Mouse (Mus musculus) spleen, adult 2 months (tissue): ENCODE measurements around the gene Anapc15.

ENCODE experiments used
- CTCF ChIP-seq: fragments of 200-500 bp; IDR thresholded peaks from 2 replicates; pipeline ENCODE4 v1.5.1; 2011; ENCODE audit warnings: mild to moderate bottlenecking, inconsistent platforms; ENCODE audit not compliant: insufficient read depth, insufficient read length, insufficient replicate concordance; ENCODE audit errors: extremely low read depth
- POLR2A ChIP-seq: fragments of 200-500 bp; IDR thresholded peaks from 2 replicates; pipeline ENCODE4 v1.6.1; 2011; ENCODE audit warnings: low read depth, low read length, inconsistent platforms

DNA sequence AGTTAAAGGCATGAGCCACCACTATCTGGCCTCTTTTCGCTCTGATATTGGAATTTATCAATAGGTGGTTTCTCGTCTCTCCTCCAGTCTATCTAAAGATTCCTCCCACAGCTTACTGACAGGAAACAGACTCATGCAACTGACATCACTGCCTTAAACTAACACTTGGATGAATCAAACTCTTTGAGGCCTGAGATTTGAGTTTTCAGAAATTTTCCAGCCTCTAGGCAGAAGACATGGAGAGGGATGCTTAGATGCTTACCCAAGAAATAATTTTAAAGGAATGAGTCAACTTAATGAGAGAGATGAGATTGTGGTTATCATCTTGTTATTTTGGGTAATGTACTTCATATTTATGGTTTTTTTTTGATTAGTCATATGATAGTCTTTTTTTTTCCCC, 9.7 kb upstream of the Anapc15 start:
- no peak for TF ChIP-seq CTCF
- TF ChIP-seq POLR2A, result no peak
